Mouse (Mus musculus): ENCODE data around the gene Trmt1. TPM values are rescaled to one million over a fixed set of nuclear protein-coding genes. Genes with fewer than 3 reads are reported as not detected.

Trmt1 gene
- 57.8 and 65.9 TPM in 2 replicates for polyA plus RNA-seq (2016; fragmentation: Nextera tagmentation; extraction: Ambion mirVana)

- Histone ChIP-seq H3K9me3 (no peaks in the 10 kb centered on the region), H3K27ac (peak within 1 kb of the TSS; percentile 99), H3K27me3 (ENCODE audit: insufficient read depth, poor library complexity, severe bottlenecking) (no peaks in the 10 kb centered on the region), H3K4me1 (replicated peaks) (peaks cover 55% of the 10 kb centered on the region), H3K4me3 (peak within 1 kb of the TSS; percentile 100), H3K36me3 (peaks cover 46% of the 10 kb centered on the region)
- 10% methylated on average over 20 of the region's 20 CpGs for WGBS
- DNase-seq (ENCODE audit: low spot score) = no peak
These were observed at the start of gene Trmt1 for GRCm38 (mm10) chr8:84686191-84687002. TSS of gene Trmt1 (plus strand) at chr8:84686307.

- no peak for DNase-seq (ENCODE audit: low spot score)
- WGBS = 37% methylated on average over 8 of the region's 8 CpGs
- peak overlapping the region; percentile 65 for H3K4me3 ChIP-seq
- H3K4me1 ChIP-seq (replicated peaks) = peaks cover 64% of the 10 kb centered on the region
- H3K27ac ChIP-seq = peak overlapping the region; percentile 95
- H3K9me3 ChIP-seq = no peaks in the 10 kb centered on the region
- no peaks in the 10 kb centered on the region for H3K36me3 ChIP-seq
- H3K27me3 ChIP-seq (ENCODE audit: insufficient read depth, poor library complexity, severe bottlenecking) = peaks cover 10% of the 10 kb centered on the region; the same call in 1 of the 2 replicates
These were observed 48.1 kb upstream of the Trmt1 start for GRCm38 (mm10) chr8:84637946-84638554.

GRCm38 (mm10) chr8:84638555-84639161 is 47.4 kb upstream of the Trmt1 start:
- Histone ChIP-seq H3K27ac (peak overlapping the region; percentile 95), H3K36me3 (no peaks in the 10 kb centered on the region), H3K4me1 (replicated peaks) (peaks cover 58% of the 10 kb centered on the region), H3K9me3 (no peaks in the 10 kb centered on the region), H3K27me3 (ENCODE audit: insufficient read depth, poor library complexity, severe bottlenecking) (peaks cover 10% of the 10 kb centered on the region; the same call in 1 of the 2 replicates), H3K4me3 (peak overlapping the region; percentile 65)
- WGBS = under 1% methylated on average over 52 of the region's 52 CpGs
- DNase-seq (ENCODE audit: low spot score) = peak; percentile 51

GRCm38 (mm10) chr8:84639162-84640009 is 46.7 kb upstream of the Trmt1 start:
- WGBS = 1% methylated on average over 106 of the region's 106 CpGs
- H3K4me3 ChIP-seq = peak overlapping the region; percentile 65
- H3K27me3 ChIP-seq (ENCODE audit: insufficient read depth, poor library complexity, severe bottlenecking) = peaks cover 10% of the 10 kb centered on the region; the same call in 1 of the 2 replicates
- peak; percentile 90 for DNase-seq (ENCODE audit: low spot score)
- H3K27ac ChIP-seq = peak overlapping the region; percentile 95
- H3K36me3 ChIP-seq = no peaks in the 10 kb centered on the region
- peaks cover 51% of the 10 kb centered on the region for H3K4me1 ChIP-seq (replicated peaks)
- H3K9me3 ChIP-seq = no peaks in the 10 kb centered on the region

GRCm38 (mm10) chr8:84640010-84640588 is 46.0 kb upstream of the Trmt1 start:
- 34% methylated on average over 9 of the region's 9 CpGs for WGBS
- H3K4me3 ChIP-seq = peak overlapping the region; percentile 65
- peaks cover 10% of the 10 kb centered on the region; the same call in 1 of the 2 replicates for H3K27me3 ChIP-seq (ENCODE audit: insufficient read depth, poor library complexity, severe bottlenecking)
- H3K9me3 ChIP-seq = no peaks in the 10 kb centered on the region
- peaks cover 44% of the 10 kb centered on the region for H3K4me1 ChIP-seq (replicated peaks)
- H3K36me3 ChIP-seq = no peaks in the 10 kb centered on the region
- H3K27ac ChIP-seq = peak overlapping the region; percentile 95
- DNase-seq (ENCODE audit: low spot score) = no peak

GRCm38 (mm10) chr8:84640617-84641294 is 45.4 kb upstream of the Trmt1 start:
- H3K4me3 ChIP-seq = peak overlapping the region; percentile 65; the same call in 1 of the 2 replicates

GRCm38 (mm10) chr8:84641578-84642361 is 44.3 kb upstream of the Trmt1 start:
- DNase-seq (ENCODE audit: low spot score) = no peak
- Histone ChIP-seq H3K4me3 (no peak overlapping the region), H3K9me3 (no peaks in the 10 kb centered on the region), H3K36me3 (no peaks in the 10 kb centered on the region), H3K4me1 (replicated peaks) (peaks cover 32% of the 10 kb centered on the region), H3K27ac (no peak overlapping the region), H3K27me3 (ENCODE audit: insufficient read depth, poor library complexity, severe bottlenecking) (peaks cover 4% of the 10 kb centered on the region; the same call in 1 of the 2 replicates)
- WGBS = 88% methylated on average over 1 of the region's 1 CpGs

More at GRCm38 (mm10) chr8:84640617-84641294, 45.4 kb upstream of the Trmt1 start:
- Histone ChIP-seq H3K27ac (no peak overlapping the region), H3K4me1 (replicated peaks) (peaks cover 39% of the 10 kb centered on the region), H3K27me3 (ENCODE audit: insufficient read depth, poor library complexity, severe bottlenecking) (peaks cover 10% of the 10 kb centered on the region; the same call in 1 of the 2 replicates), H3K9me3 (no peaks in the 10 kb centered on the region), H3K36me3 (no peaks in the 10 kb centered on the region)
- no peak for DNase-seq (ENCODE audit: low spot score)
- 73% methylated on average over 7 of the region's 7 CpGs for WGBS

GRCm38 (mm10) chr8:84643019-84643418 is 43.1 kb upstream of the Trmt1 start:
- no peak overlapping the region for H3K4me3 ChIP-seq
- peaks cover 35% of the 10 kb centered on the region for H3K4me1 ChIP-seq (replicated peaks)
- no peaks in the 10 kb centered on the region for H3K36me3 ChIP-seq
- 76% methylated on average over 5 of the region's 5 CpGs for WGBS
- DNase-seq (ENCODE audit: low spot score) = no peak
- no peaks in the 10 kb centered on the region; the same call in 1 of the 2 replicates for H3K27me3 ChIP-seq (ENCODE audit: insufficient read depth, poor library complexity, severe bottlenecking)
- no peaks in the 10 kb centered on the region for H3K9me3 ChIP-seq
- no peak overlapping the region for H3K27ac ChIP-seq

GRCm38 (mm10) chr8:84646800-84647199 is 39.3 kb upstream of the Trmt1 start:
- Histone ChIP-seq H3K9me3 (no peaks in the 10 kb centered on the region), H3K4me1 (replicated peaks) (peaks cover 36% of the 10 kb centered on the region), H3K27me3 (ENCODE audit: insufficient read depth, poor library complexity, severe bottlenecking) (no peaks in the 10 kb centered on the region), H3K36me3 (no peaks in the 10 kb centered on the region), H3K4me3 (no peak overlapping the region; the same call in 1 of the 2 replicates), H3K27ac (peak overlapping the region; percentile 73)
- DNase-seq (ENCODE audit: low spot score) = no peak
- WGBS = 56% methylated on average over 6 of the region's 6 CpGs

GRCm38 (mm10) chr8:84647461-84647901 is 38.6 kb upstream of the Trmt1 start:
- H3K4me3 ChIP-seq = peak overlapping the region; percentile 41
- H3K27me3 ChIP-seq (ENCODE audit: insufficient read depth, poor library complexity, severe bottlenecking) = no peaks in the 10 kb centered on the region
- peak overlapping the region; percentile 73 for H3K27ac ChIP-seq
- WGBS = 2% methylated on average over 14 of the region's 14 CpGs
- H3K36me3 ChIP-seq = no peaks in the 10 kb centered on the region
- DNase-seq (ENCODE audit: low spot score) = peak; percentile 78
- no peaks in the 10 kb centered on the region for H3K9me3 ChIP-seq
- H3K4me1 ChIP-seq (replicated peaks) = peaks cover 32% of the 10 kb centered on the region

- DNase-seq (ENCODE audit: low spot score) = peak; percentile 38
- H3K9me3 ChIP-seq = no peaks in the 10 kb centered on the region
- H3K27me3 ChIP-seq (ENCODE audit: insufficient read depth, poor library complexity, severe bottlenecking) = no peaks in the 10 kb centered on the region
- peaks cover 45% of the 10 kb centered on the region for H3K4me1 ChIP-seq (replicated peaks)
- no peaks in the 10 kb centered on the region for H3K36me3 ChIP-seq
- no peak overlapping the region for H3K4me3 ChIP-seq
- WGBS = 42% methylated on average over 3 of the region's 3 CpGs
- peak overlapping the region; percentile 81 for H3K27ac ChIP-seq
These were observed 35.9 kb upstream of the Trmt1 start for GRCm38 (mm10) chr8:84650213-84650612.

Data from hindbrain, embryonic 10.5 days (tissue).